In genomic region chr5:134468158-134468765, GRCm38 (mm10) we compare ENCODE assay signal across 12 mouse cellular contexts. TPM values are rescaled to one million over a fixed set of nuclear protein-coding genes. Genes with fewer than 3 reads are reported as not detected.
DNase-seq lines count a peak whose midpoint lies in the region; ATAC-seq and TF ChIP-seq lines count a peak whose summit lies in the region.
"Had no signal": no experiment of that assay in that cellular context is flagged by ENCODE, and none has a peak within 500 bp of the region (broad histone marks: within the 10 kb centered on the region; RNA-seq: fewer than 3 reads in every experiment).

No protein-coding gene starts in this region.

- peak overlapping the region; percentile 15; the same call in 1 of the 2 replicates for H3K4me3 ChIP-seq in gastrocnemius, adult 2 months
- H3K4me3 ChIP-seq in neural tube, embryonic 15.5 days (replicated peaks), result no peak overlapping the region
- no peak overlapping the region for H3K4me3 ChIP-seq in liver, embryonic 13.5 days (replicated peaks)
- H3K4me3 ChIP-seq: limb, embryonic 15.5 days; megakaryocyte, embryonic 14.5 days had no signal

- WGBS in neural tube, embryonic 15.5 days, result 60% methylated on average over 10 of the region's 10 CpGs
- WGBS in liver, embryonic 13.5 days (ENCODE audit: insufficient replicate concordance), result 55% methylated on average over 10 of the region's 10 CpGs

- H3K27ac ChIP-seq in gastrocnemius, adult 2 months, result peak overlapping the region; percentile 81
- 0 out of 2 replicates have a peak overlapping the region, but pooled peaks have one; percentile 18 for H3K27ac ChIP-seq in neural tube, embryonic 15.5 days (replicated peaks)
- peak overlapping the region; percentile 86 for H3K27ac ChIP-seq in liver, embryonic 13.5 days
- H3K27ac ChIP-seq: limb, embryonic 15.5 days had no signal

- intact Hi-C loops in gastrocnemius, adult 2 months (cut with DNase I), result no loop called here

- H3K9me3 ChIP-seq in neural tube, embryonic 15.5 days (replicated peaks), result no peaks in the 10 kb centered on the region
- no peaks in the 10 kb centered on the region for H3K9me3 ChIP-seq in liver, embryonic 13.5 days (replicated peaks)
- H3K9me3 ChIP-seq: limb, embryonic 15.5 days; megakaryocyte, embryonic 14.5 days had no signal

- DNase-seq in gastrocnemius, adult 2 months, result no peak
- DNase-seq in gastrocnemius, postnatal 10 days, result no peak
- no peak for DNase-seq in neural tube, embryonic 10.5 days (ENCODE audit: extremely low spot score, low spot score)
- DNase-seq in liver, embryonic 13.5 days, result no peak
- DNase-seq in thymus, postnatal 25 days, result peak; percentile 60
- DNase-seq in embryo, embryonic 11 days, result no peak
- no peak for DNase-seq in B cell, adult 2 months
- DNase-seq: adrenal gland, postnatal 25 days had no signal

- H3K9ac ChIP-seq in neural tube, embryonic 15.5 days (replicated peaks), result no peak overlapping the region
- H3K9ac ChIP-seq in liver, embryonic 13.5 days, result peak overlapping the region; percentile 36; the same call in 1 of the 2 replicates
- H3K9ac ChIP-seq: limb, embryonic 15.5 days had no signal

- no peak for TF ChIP-seq CTCF in gastrocnemius, adult 2 months (IDR thresholded peaks at IDR 0.05)

- peaks cover 17% of the 10 kb centered on the region for H3K4me1 ChIP-seq in neural tube, embryonic 15.5 days
- H3K4me1 ChIP-seq in liver, embryonic 13.5 days (replicated peaks), result peaks cover 67% of the 10 kb centered on the region

- H3K36me3 ChIP-seq in neural tube, embryonic 15.5 days, result no peaks in the 10 kb centered on the region
- H3K36me3 ChIP-seq in liver, embryonic 13.5 days, result no peaks in the 10 kb centered on the region
- H3K36me3 ChIP-seq: limb, embryonic 15.5 days had no signal

- no peaks in the 10 kb centered on the region for H3K27me3 ChIP-seq in neural tube, embryonic 15.5 days (replicated peaks)
- no peaks in the 10 kb centered on the region for H3K27me3 ChIP-seq in liver, embryonic 13.5 days
- H3K27me3 ChIP-seq: limb, embryonic 15.5 days had no signal

- no peak overlapping the region for H3K4me2 ChIP-seq in neural tube, embryonic 15.5 days
- H3K4me2 ChIP-seq in liver, embryonic 13.5 days, result no peak overlapping the region
- H3K4me2 ChIP-seq: limb, embryonic 15.5 days had no signal

- no peak for ATAC-seq in neural tube, embryonic 15.5 days (ENCODE audit: low FRiP score)
- ATAC-seq in liver, embryonic 13.5 days (ENCODE audit: low read depth), result no peak
- ATAC-seq: CD4-positive, CD25-positive, alpha-beta regulatory T cell, adult 4 months had no signal

RNA-seq across cellular contexts. Expression of gene Gtf2ird1, which starts 11.7 kb away (rescaled TPM):
- 10 to 100 TPM; 14.6 to 21.5 TPM for total RNA-seq in gastrocnemius, adult 2 months (2021)
- total RNA-seq in gastrocnemius, postnatal 10 days (2021), result 10 to 100 TPM; 19.9 to 29.2 TPM
- polyA plus RNA-seq in neural tube, embryonic 15.5 days (2015; fragmentation: Nextera tagmentation; extraction: Ambion mirVana), result 62.6 and 64.9 TPM in 2 replicates
- polyA plus RNA-seq in liver, embryonic 13.5 days (2015; fragmentation: Nextera tagmentation; extraction: Ambion mirVana), result 12.9 and 13.6 TPM in 2 replicates

Comparison
In these comparisons a context has a peak if more than half of its experiments do, and no peak if none do; other contexts are left out.
1. H3K27ac ChIP-seq: peak in every context shown above with its lines; median percentile 86 in liver, embryonic 13.5 days; 81 in gastrocnemius, adult 2 months; 18 in neural tube, embryonic 15.5 days.